Mouse (Mus musculus) cerebral cortex, adult 2 months (tissue): ENCODE measurements around the gene Arvcf.

Experiments
- WGBS: fragments of 180-500 bp; shearing (Covaris S2); methylation state at CpG from one replicate; pipeline ENCODE4 v1.1.7; 2018; 5-methylcytosine and 5-hydroxymethylcytosine counted together

Arvcf gene

DNA sequence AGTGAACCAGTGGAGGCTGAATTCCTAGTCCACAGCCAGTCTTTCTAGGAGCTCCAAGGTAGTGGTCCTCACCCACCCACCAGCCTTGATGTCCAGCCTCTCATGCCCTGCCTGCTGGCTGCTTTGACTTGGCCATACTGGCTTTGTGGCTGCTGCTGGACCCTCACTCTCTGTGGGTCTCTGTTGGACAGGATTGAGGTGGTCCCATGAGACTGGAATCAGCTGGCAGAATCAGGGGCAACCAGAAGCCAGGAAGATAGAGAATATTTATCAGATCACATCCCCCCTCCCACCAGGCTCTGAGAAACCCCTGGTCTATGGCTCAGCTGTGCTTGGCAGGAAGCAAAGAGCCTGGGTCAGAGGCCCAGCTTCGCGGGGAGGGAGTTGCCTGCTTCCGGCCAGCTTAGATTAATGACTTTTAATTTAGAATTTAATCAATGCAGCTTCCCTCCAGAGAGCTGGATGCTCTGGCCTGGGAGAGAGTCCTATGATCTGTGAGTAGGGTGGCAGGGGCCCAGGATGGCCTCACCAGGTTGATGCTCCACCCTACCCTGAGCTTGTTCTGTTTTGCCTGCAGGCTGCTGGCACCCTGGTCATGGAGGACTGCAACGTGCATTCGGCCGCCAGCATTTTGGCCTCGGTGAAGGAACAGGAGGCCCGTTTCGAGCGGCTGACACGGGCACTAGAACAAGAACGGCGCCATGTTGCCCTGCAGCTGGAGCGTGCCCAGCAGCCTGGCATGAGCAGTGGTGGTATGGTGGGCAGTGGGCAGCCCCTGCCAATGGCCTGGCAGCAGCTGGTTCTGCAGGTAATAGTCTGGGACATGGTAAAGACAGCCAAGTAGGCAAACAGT lies 40.8 kb downstream of the Arvcf start:
- WGBS: 85% methylated on average over 14 of the region's 14 CpGs

DNA sequence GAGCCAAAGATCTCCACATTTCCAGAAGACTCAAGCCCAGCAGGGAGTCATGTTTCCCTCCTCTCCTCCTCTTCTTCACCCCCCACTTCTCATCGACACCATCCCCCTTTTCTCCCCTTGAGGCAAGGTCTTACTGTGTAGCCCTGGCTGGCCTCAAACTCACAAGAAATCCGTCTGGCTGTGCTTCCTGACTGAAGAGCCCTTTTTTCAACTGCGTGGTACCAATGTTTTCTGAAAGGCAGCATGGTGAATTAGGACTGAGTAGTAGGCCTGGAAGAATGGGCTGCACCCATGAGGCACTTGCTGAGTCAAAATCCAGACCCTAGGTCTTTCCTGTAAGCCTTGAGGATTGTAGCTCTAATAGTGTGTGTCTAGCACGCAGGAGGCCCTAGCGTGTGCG lies 42.4 kb downstream of the Arvcf start:
- 87% methylated on average over 6 of the region's 6 CpGs for WGBS

DNA sequence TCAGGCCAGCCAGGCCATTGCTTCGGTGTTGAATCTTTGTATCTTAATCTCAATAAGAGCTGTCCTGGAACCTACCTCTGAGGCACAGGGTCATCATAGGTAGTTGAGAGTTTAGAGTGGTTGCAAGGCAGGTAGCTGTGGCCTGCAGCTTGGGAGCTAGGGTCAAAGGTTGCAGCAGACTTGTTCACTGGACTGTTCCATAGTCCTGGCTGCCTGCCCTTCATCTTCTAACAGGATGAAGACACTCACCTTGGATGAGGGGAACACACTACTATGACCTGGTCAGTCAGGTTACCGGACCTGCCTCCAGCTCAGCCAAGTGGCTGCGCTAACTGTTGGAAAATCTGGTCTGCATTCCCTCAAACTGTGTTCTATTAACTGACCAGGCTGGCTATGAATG lies 43.1 kb downstream of the Arvcf start:
- 100% methylated on average over 3 of the region's 3 CpGs for WGBS

DNA sequence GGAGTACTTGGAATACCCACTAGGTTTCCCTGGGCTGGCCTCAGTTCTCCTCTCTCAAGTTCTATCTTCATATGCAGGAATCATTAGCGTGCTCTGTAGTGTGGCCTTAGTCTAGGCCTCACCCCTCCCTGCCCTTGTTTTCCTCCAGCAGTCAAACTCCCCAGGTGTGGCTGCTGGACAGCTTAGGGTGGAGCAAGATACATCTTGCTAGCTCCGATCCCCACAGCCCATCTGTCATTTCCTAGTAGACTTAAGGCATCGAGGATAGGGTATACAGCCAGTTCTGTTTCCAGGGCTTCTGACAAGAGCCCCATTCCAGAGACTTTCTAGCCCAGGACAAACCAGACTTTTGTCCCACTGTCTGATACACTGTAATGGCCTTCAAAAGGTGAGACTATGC lies 43.7 kb downstream of the Arvcf start:
- WGBS: 78% methylated on average over 3 of the region's 3 CpGs

DNA sequence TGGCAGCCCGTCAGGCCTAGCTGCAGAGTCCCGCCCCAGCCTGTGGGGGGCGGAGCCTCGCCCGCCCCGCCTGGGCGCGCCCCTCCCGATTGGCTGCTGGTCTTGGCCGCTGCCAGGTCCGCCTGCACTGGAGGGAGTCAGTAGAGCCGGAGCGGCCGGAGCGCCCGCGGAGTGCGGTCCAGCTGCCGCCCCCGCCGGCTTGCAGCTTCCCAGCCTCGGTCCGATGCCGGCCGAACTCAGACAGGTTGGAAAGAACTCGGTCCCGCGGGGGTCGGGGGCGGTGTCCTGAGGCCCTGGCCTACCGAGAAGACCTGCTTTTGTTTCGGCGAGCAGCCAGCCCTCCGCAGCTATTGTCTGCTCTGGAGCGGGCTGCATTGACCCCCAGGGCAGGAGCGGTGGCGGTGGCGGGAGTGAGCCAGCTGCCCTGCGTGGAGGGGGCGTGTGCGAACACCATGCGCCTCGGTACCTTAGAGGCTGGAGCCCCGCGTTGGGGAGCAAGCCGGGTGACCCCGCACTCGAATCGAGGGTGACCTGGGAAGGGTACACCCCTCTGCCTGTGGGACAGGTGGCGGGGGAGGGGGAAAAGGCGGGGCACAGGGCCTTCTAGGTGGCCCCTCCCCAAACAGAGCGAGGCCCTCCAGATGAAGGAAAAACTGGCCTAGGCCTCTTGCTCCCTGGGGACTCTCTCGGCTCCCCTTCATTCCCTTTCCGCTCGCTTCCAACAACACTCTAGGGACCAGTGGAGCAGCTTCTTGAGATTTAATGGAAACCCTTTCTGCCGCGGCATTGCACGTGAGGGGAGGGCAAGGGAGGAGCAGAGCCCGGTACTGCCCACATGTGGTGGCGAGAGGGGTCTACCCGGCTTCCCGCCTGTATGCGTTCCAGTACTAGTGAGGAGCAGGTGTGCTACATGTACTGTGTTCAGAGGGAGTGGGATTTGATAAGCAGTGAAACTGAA lies 44.8 kb downstream of the Arvcf start:
- 10% methylated on average over 62 of the region's 63 CpGs for WGBS

DNA sequence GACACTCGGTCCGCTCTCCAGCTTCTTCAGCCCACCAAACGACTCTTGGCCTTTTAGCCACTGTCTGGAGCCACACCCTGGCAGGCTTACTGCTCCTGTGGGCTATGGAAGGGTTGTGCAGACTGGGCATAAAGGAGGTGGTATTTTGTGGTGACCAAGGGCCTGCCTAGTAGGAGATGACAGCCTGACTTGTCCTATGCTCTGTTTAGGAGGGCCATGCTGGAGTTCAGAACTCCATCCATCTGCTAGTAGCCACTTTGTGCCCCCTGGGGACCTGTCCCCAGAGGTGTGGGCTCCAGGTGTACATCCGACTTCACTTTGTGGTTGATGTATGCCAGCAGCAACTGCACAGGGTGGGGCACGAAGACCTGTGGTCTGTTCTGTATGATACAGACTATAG lies 45.6 kb downstream of the Arvcf start:
- 74% methylated on average over 5 of the region's 5 CpGs for WGBS

DNA sequence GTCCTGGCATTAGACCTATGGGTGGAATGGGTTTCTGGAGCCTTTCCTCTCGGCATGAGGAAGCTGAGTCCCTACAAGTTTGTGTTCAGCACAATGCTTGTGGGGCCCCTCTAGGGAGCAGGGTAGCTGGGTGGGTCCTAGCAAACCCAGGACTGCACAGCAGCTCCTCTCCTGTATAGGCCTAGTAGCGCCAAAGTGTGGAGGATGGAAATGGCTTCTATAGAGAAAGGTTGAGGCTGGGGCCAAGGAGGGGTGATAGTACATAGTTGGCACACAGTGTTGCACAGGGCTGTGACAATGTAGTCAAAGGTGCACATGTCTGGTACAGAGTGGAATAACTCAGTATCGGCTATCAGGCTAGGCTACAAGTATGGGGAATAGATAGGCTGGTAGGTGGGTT lies 46.1 kb downstream of the Arvcf start:
- 91% methylated on average over 3 of the region's 3 CpGs for WGBS

DNA sequence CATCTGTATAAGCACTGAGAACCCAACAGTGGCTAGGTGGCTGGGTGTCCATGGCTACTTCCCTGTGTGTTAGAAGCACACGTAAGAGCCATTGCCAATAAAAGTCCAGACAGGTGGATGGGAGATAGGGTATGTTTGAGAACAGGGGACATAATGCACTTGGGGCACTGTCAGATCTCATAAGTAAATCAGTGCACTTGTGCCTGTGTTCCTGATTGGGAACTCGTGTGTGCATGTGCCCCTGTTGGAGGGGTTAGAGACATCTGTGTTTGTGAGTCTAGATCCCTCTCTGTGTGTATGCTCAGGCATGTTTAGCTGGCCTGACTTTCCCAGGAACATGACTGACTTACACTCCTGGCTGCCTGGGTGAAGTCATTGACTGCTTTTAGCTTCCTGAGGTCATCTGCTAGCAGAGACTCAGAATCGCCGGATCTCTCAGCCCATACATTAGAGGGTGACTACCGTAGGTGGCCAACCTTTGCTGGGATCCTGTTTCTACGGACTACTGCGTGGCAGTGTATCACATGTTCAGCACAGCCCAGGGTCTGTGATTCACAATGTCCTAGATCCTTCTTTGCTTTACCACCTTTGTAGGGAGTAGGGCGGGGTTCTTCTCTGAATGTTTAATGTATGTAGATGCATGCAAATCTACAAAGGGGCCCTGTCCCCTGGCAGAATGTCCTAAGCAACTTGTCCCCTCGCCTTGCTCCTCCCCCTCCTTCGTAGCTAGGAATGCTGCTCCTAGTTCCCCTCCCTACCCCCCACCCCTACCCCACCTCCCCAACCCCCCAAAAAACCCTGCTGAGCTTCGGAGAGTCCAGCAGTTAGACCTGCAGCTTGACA lies 47.0 kb downstream of the Arvcf start:
- WGBS: 46% methylated on average over 11 of the region's 11 CpGs

DNA sequence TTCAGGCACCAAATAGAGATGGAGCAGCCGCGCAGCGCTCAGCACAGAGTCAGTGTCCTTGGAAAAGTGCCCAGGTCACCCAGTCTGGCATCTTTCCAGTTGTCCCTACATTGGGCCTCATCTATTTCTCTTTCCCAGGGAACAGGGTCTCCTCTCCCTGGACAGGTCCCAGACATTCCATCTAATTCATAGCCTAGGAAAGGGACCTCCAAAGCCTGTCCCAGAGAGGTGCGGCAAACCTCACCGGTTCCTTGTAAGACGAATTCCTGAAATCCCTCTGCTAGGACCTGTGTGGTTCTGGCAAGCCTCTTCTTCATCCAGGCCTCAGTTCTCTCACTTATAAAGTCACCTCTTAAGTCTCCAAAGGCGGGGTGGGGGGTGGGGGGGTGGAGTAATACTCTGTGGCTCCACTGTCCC lies 47.6 kb downstream of the Arvcf start:
- 57% methylated on average over 6 of the region's 7 CpGs for WGBS

DNA sequence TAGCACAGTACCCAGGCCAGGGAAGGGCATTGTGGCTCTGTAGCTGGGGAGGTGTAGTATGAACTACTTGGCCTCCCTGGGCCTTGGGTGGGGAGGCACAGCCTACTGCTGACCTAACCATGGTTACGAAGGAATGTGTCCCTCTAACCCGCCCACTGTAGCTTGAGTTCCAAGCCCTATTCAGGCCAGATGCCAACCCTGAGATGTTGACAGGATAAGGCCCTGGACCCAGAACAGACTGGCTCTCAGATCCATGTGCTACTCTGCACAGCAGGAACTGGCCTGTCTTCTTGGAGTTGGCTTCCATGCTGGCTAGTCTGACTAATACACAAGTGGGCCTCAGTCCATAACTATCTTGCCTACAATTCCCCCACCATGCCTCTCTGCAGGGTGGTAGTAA lies 48.2 kb downstream of the Arvcf start:
- WGBS: 46% methylated on average over 2 of the region's 2 CpGs

DNA sequence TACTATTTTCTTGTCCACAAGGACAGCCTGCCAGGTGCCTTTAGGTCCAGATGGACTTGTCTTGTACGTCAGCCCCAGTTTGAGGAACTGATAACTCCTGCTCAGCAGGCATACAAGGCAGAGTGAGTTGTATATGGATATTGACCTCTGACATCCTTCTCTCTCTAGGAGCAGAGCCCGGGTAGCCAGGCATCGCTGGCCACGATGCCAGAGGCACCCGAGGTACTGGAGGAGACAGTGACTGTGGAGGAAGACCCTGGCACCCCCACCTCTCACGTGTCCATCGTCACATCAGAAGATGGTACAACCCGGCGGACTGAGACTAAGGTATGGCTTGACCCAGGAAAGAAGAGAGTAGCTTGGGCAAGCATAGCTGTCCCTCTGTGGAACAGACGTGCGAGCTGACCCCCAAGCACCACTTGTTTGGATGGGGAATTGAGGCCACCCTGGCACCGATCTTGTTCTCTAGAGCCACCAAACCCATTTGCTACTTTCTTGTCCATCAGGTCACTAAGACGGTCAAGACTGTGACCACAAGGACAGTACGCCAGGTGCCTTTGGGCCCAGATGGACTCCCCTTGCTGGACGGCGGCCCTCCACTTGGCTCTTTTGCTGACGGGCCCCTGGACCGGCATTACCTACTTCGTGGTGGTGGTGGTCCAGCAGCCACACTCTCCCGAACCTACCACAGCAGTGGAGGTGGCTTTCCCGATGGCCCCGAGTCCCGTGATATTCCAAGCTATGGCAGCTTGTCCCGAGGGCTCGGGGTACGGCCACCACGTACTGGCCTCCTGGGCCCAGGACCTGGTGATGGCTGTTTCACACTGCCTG lies 49.0 kb downstream of the Arvcf start:
- 95% methylated on average over 27 of the region's 27 CpGs for WGBS

DNA sequence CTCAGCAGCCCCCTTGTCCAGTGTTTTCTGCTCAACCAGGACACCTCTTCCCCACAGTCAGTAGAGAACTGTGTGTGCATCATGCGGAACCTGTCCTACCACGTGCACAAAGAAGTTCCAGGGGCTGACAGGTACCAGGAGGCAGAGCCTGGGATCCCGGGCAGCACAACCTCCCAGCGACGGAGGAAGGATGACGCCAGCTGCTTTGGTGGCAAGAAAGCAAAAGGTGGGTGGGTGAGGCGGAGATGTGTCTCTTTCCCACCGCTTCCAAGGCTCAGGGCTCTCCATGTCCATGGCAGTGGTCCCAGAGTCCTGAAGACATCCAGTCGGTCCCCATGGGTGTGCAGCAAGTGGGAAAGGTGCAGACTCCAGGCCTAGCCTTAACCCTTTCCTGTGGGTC lies 52.0 kb downstream of the Arvcf start:
- WGBS: 46% methylated on average over 9 of the region's 9 CpGs

DNA sequence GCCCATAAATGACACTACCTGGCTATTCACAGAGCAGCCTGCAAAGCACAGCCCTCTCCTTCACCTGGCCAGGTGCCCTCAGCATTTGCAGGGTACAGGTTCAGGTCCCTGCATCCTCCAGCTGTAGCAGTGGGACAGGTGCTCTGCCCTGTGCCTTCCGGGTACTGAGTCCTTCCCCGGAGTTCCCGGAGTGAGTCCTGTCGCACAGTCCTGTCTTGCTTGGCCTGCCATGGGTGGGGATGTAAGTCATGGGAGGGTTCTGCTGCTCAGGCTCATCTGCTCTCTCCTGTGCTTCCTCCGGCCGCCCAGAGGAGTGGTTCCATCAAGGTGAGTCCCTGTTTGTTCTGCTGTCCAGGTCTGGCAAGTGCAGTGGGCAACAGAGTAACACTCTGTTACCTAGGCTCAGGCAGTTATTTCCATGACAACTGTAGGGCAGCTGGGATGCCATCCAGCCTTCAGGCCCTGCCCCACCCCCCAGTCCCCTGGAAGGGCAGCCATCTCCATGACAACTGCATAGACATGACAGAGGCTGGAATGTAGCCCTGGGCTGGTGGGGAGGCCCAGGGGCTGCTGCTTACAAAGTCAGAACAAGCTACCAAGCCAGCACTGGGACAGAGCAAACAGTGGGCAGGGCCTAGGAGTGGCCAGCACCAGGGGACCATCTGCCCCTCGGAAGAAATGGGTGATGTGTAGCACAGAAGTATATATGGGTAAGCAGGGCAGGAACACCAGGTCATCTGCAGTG lies 52.7 kb downstream of the Arvcf start:
- 66% methylated on average over 7 of the region's 7 CpGs for WGBS

DNA sequence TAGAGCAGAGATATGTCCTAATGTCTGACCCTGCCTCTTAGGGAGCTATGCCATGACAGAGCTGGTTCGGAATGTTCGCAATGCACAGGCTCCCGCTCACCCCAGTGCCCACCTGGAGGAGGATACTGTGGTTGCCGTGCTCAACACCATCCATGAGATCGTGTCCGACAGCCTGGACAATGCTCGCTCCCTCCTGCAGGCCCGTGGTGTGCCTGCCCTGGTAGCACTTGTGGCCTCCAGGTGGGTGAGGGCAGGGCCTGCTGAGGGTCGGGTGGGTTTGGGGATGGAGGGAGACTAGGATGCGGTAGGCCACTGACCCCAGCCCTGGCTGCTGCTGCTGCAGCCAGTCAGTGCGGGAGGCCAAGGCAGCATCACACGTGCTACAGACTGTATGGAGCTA lies 55.3 kb downstream of the Arvcf start:
- 93% methylated on average over 12 of the region's 12 CpGs for whole genome bisulfite sequencing

DNA sequence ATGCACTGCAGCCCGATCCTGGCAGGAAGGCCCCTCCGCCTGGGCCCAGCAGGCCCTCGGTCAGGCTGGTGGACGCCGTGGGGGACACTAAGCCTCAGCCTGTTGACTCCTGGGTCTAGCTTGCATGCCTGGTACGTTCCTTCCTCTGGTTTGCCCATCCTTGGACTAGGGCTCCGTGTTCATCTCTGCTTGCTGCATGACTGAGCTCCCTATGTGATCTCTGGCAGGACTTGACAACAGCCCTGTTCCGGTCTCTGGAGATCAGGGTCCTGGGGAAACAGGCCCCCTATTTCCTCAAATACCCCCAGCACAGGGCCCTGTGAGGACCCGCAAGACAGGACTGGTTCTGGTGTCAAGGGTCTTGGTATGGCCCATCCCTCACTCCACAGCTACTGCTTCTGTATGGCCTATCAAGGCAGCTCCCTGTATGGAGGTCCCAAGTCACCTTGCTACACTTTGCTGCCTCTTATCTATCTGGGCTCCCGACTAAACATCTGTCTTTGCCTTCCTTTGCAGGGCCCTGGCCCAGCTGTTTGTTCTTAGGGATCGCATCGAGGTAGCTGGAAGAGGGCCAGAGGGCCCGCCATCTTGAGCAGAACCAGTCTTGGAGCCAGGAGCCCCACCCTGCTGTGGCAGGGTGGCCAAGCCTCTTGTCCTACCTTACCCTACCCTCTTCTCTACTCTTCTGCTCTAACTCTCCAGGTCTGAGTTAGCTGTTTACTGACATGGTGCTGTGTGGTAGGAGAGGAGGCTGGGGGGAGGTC lies 57.3 kb downstream of the Arvcf start:
- 68% methylated on average over 13 of the region's 13 CpGs for WGBS

DNA sequence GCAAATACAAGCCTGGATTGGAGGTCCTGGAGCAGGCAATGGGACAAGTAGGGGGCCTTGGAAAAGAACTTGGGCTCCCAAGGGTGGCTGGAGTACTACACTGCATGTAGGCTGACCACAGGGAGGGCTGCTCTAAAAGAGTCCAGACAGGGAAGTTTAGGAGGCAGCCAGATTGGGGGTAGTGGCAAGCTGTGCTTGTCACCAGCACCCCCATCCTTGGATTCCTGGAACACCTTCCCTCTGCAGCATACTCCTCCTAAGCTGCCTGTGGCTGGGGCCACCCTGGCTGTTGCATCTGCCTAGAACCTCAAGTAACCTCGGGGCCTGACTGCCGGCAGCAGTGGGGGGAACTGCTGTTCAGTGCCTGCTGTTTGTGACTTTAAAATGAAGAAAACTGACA lies 57.9 kb downstream of the Arvcf start:
- 21% methylated on average over 2 of the region's 2 CpGs for WGBS

DNA sequence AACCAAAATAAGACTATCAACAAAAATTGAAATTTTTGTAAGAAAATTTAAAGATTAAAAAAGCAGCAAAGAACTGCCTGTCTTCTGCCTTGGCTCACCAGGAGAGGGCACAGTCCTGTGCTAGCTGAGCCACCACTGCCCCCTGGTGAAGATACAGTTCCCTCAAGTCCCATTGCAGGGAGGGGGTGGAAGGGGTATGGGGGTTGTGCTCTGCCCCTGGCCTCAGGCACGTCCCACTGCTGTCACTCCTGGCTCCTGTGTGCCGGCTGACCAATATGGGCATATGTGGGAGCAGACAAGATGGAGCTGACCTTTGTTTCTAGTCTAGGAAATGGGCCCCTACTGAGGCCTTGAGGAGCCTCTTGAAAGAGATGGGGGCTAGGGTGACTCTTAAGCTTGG lies 58.3 kb downstream of the Arvcf start:
- WGBS: 3% methylated on average over 2 of the region's 2 CpGs

DNA sequence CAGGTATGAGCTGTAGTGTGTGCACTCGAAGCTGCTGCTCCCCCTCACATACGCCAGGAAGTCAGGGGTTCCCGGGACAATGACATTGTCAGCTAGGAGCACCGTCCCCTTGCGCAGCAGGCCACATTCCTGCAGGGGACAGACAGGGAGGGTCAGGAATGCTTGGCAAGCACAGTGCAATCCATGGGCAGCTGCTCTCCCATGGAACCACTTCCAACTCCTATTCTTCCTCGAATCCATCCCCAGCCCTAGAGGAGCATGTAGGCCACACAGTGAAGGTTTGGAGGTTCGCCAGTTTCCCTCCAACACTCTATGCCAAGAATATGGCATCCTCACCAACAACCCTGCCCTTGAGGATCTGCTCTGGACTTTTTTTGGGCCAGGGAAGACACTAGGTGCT lies 59.9 kb downstream of the Arvcf start:
- WGBS: 45% methylated on average over 7 of the region's 7 CpGs

DNA sequence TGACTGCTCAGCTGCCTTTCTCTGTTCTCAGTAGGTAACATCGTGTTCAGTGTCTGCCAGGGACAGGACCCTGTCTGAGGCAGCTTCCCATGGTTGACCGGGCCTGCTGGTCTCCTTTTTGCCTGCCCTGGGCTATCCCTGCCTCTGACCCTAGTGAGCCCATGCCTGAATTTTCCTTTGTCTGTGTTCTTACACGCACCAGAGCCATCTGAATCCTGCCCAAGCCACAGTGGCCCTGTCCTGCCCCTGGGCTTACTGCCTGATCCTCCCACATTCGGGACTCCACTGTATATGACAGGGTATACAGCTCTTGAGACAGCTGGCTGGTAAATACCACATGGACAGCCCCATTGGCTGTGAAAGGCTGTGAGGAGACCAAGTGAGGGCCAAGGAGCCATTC lies 61.8 kb downstream of the Arvcf start:
- WGBS: 71% methylated on average over 4 of the region's 4 CpGs

DNA sequence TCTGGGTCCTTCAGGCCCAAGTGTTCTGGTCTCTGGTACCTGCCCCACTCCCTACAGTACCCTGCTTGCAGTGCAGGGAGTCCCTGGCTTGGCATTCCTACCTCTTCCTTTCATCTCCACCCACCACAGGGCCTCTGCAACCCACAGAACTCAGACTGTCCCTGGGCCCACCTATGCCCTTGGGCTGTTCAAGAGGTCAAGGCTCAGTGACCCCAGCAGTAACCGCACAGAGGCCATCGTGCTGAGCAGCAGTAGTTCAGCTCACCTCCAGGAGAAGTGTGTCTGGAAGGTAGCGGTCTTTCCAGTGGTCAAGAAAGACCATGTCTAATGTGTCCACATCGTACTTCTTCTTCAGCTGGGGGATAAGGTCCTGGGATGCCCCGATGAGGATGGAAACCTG lies 62.4 kb downstream of the Arvcf start:
- 92% methylated on average over 5 of the region's 5 CpGs for WGBS
